Mouse (Mus musculus) liver, embryonic 14.5 days (tissue): Measurements from ENCODE around the gene Fam192a.

Experiments used
- CTCF ChIP-seq: IDR thresholded peaks from 2 replicates; pipeline ENCODE4 v1.5.1; 2016; ENCODE audit warnings: antibody characterized with exemption, low read depth, control low read depth
- EP300 ChIP-seq: IDR thresholded peaks from 2 replicates; pipeline ENCODE4 v1.6.1; 2016; ENCODE audit warnings: antibody characterized with exemption, low read depth

DNA sequence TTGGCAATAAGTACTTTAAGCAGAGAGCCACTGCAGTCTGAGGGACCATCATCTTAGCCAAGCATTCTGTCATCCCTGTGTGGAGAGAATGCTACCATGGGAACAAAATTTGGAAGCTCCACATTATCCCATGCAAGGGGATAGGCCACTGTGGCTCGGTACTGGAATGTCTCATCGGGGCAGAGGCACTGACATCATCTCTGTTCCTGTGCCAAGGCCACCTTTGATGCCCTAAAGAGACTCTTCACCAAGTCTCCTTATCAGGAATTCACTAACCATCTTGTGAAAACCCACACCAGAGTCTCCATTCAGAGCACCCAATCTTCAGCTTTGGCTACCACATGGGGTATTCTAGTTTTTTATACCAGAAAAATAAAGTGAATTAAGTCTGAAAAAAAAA lies 39.4 kb upstream of the Fam192a start:
- no peak for TF ChIP-seq EP300
- no peak for TF ChIP-seq CTCF
